Mouse (Mus musculus): ENCODE results near the gene Trim40.
"Not testable (repeated sequence)": the region's sequence is repeated elsewhere in the genome, so short reads cannot be mapped to it uniquely, and the experiment has no call there.

Trim40 gene

GRCm38 (mm10) chr17:36893387-36893786 is 3.5 kb upstream of the Trim40 start:
- no peak for DNase-seq (ENCODE audit: low spot score)

GRCm38 (mm10) chr17:36892362-36892761 is 2.4 kb upstream of the Trim40 start:
- DNase-seq (ENCODE audit: low spot score) = peak; percentile 64

- not testable (repeated sequence) for DNase-seq (ENCODE audit: low spot score)
Observed at GRCm38 (mm10) chr17:36891496-36891895, 1.6 kb upstream of the Trim40 start.

- no peak for DNase-seq (ENCODE audit: low spot score)
Observed at GRCm38 (mm10) chr17:36885132-36885790, 4.7 kb downstream of the Trim40 start.

GRCm38 (mm10) chr17:36883350-36883749 is 6.6 kb downstream of the Trim40 start:
- DNase-seq (ENCODE audit: low spot score) = no peak

GRCm38 (mm10) chr17:36874636-36875035 is 15.3 kb downstream of the Trim40 start:
- no peak for DNase-seq (ENCODE audit: low spot score)

GRCm38 (mm10) chr17:36869955-36870810 is 19.7 kb downstream of the Trim40 start:
- DNase-seq (ENCODE audit: low spot score) = peak; percentile 36

- no peak for DNase-seq (ENCODE audit: low spot score)
Observed at GRCm38 (mm10) chr17:36869284-36869954, 20.5 kb downstream of the Trim40 start, which contains the start of gene Trim10. Gene Trim10, plus strand, starts transcription at chr17:36869574.

GRCm38 (mm10) chr17:36868836-36869235 is 21.1 kb downstream of the Trim40 start:
- no peak for DNase-seq (ENCODE audit: low spot score)

GRCm38 (mm10) chr17:36866719-36867527 is 23.0 kb downstream of the Trim40 start, which contains the start of gene Trim15:
Gene Trim15, minus strand, starts transcription at chr17:36867210.
- no peak for DNase-seq (ENCODE audit: low spot score)

- DNase-seq (ENCODE audit: low spot score) = no peak
Observed at GRCm38 (mm10) chr17:36861680-36862079, 28.2 kb downstream of the Trim40 start.

- DNase-seq (ENCODE audit: low spot score) = no peak
Observed at GRCm38 (mm10) chr17:36858181-36858580, 31.7 kb downstream of the Trim40 start.

GRCm38 (mm10) chr17:36856236-36856635 is 33.7 kb downstream of the Trim40 start:
- no peak for DNase-seq (ENCODE audit: low spot score)

GRCm38 (mm10) chr17:36855484-36855883 is 34.4 kb downstream of the Trim40 start:
- DNase-seq (ENCODE audit: low spot score) = no peak

GRCm38 (mm10) chr17:36851627-36852026 is 38.3 kb downstream of the Trim40 start:
- no peak for DNase-seq (ENCODE audit: low spot score)

- DNase-seq (ENCODE audit: low spot score) = no peak
Observed at GRCm38 (mm10) chr17:36851200-36851599, 38.7 kb downstream of the Trim40 start.

GRCm38 (mm10) chr17:36849992-36850391 is 39.9 kb downstream of the Trim40 start:
- no peak for DNase-seq (ENCODE audit: low spot score)

- DNase-seq (ENCODE audit: low spot score) = no peak
Observed at GRCm38 (mm10) chr17:36848911-36849310, 41.0 kb downstream of the Trim40 start.

- DNase-seq (ENCODE audit: low spot score) = no peak
Observed at GRCm38 (mm10) chr17:36844725-36845124, 45.2 kb downstream of the Trim40 start.

- DNase-seq (ENCODE audit: low spot score) = no peak
Observed at GRCm38 (mm10) chr17:36844286-36844719, 45.6 kb downstream of the Trim40 start.

GRCm38 (mm10) chr17:36843696-36844095 is 46.2 kb downstream of the Trim40 start:
- DNase-seq (ENCODE audit: low spot score) = no peak
